Mouse (Mus musculus) right cerebral cortex, postnatal 10 days (tissue): ENCODE measurements around the gene Srpr.

Source experiments
- DNase-seq, 2 experiments: peaks; one replicate each; pipeline ENCODE4 v3.0.0; 2021; ENCODE audit warnings: low spot score in 2 of 2

Gene Srpr

DNA sequence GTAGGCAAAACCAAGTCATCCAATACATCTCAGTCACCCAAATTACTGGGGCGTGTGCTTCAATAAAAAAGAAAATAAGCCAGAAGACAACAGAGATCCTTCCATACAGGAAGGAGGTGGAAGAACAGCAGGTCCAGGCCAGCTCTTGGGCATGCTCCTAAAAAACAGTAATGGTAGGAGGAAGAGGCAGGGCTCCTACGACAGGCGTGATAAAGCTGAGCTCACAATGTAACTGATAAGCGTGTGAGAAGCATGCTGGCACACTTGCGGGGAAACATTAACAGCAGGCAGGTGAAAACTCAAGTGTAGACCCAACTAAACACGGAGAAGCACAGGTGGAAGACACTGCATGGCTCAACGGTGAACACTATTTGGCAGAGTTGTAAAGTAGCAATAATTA lies 57.4 kb downstream of the Srpr start:
- no peak for DNase-seq

DNA sequence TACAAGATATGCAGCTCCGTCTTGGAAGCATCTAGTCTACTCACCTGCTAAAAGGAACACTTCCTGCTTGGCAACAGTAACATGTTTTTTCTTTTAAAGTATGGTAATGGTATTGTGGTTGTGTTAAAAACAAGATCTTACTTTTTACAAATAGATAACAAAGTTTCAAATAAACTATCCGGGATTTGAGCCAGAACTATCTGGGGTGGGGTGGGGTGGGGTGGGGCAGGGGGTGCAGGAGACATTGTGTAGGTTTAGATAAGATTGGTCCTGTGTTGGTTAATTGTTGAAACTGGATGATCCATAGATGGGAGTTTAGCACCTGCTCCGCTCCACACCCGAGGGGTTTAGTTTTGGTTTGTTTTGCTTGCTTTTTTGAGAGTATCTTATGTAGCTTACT lies 62.4 kb downstream of the Srpr start:
- no peak for DNase-seq

DNA sequence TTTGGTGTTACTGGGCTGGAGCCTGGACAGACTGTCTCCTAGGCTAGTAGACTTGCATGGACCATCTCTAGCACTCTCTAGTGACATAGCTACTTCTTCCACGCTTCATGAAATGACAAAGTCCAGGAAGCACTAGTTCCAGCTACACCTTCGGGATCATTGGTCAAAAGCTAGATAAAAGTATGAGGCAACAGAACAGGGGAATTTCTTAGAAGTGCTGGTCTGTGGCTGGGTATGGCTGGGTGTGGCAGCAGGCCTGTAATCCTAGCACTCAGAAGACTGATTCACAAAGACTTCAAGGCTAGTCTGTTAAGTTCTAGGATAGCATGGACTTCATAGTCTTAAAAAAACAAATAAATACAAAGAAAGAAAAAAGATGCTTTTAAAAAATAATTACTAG lies 63.5 kb downstream of the Srpr start:
- DNase-seq = no peak

DNA sequence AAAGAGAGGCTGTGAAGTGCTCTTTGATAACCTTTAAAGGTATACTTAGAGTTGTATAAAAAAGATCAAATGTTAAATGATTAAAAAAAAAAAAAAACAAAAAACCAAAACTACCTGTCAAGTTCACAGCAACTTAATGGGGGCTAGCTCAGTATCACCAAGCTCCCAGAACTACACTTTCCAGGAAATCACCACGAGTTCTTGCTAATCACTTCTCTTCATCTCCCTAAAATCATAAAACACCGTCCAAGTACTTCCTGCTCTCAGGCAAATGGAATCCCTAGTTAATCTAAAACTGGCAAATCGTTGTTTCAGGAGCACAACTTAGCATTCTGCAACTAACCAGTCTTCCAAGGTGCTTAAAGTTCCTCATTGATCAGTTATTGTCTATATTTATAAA lies 64.5 kb downstream of the Srpr start:
- DNase-seq = no peak

DNA sequence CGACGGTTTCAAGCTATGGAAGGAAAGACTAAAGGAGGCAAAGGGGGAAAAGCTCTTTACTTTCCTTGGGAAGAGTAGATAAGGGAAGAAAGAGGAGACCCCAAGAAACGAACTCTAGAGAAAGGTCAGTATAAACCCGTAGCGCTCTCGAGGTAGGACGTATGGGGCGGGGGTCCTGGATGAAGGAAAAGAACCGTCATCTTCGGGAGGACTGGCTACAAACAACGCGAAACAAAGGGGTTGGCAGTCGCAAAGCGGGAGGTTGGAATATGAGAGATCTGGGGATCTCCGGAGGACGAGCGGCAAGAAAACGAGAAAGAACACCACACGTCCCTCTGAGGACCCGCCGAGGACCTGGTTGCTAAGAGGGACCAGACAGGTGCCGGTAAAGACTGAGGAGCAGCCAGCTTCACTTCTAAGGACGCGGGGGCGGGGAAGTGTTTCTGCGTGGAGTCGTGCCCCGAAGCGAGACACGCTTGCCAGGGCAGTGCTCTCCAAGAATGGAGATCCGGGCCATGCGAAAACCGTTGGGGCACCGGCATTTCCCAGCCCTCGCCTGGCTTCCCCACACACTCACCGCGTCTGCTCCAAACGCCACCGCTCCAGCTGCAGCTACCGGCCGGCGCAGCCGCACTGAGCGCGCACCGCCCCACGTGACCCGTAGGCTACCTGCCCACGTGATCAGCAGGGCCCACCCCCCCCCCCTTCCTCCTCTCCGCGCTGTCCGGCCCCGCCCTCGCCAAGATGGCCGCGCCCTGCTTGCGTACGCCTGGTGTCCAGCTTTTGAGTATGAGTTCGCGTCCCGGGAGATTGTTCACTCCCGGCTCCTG lies 67.4 kb downstream of the Srpr start, which contains the start of the genes Fam118b and Rpusd4:
TSS of gene Fam118b (minus strand) at position 660 of the 830 bp plus-strand sequence.
TSS of gene Rpusd4 (plus strand) at position 720 of the 830 bp plus-strand sequence.
- DNase-seq = peak; percentile 96

DNA sequence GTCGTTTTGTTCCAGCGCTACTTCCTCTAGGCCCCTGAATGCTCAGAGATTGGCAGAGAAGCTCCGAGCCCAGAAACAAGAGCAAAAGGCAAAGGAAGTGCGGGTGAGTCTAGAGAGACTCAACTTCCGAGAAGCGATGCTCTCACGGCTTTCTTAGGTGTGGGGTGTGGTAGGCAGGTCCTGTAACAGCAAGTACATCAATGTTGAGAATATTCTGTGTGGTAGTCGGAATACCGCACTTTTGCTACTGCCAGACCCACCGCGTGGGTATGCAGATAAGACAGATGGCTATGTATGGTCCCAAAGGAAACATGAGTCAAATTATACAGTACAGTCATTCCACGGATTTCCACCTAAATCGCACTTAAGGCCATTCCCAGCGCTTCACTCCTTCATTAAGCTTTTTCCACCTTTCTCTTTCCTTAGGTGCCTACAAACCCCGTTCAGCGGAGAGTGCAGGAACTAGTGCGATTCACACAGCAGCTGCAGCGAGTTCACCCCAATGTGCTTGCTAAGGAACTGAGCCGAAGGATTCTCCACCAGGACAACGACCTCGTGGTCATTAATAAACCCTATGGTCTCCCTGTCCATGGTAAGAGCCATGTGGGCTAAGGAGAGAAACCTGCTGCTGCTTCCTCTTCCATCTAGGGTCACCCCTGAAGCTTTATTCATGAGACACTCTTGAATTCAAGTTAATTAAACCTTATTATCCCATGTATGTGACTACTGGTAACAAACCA lies 68.2 kb downstream of the Srpr start:
- no peak for DNase-seq

DNA sequence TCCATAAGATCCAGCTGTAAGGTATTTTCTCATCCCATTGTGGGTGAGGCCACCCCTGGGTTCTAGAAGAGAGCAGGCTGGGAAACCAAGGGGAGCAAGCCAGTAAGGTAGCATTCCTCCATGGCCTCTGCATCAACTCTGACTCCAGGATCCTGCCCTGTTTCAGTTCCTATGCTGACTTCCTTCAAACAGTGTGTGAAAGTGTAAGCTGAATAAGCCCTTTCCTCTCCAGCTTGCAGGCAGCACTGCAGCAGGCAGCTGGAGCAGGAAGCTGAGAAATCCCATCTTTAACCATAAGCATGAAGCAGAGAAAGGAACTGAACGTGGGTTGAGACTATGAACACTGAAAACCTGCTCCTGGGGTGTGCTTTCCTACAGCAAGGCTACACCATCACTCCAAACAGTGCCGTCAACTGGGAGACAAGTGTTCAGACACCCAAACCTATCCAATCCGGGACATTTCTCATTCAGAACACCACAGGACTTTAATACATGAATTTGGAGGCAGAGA lies 77.9 kb downstream of the Srpr start:
- no peak for DNase-seq

DNA sequence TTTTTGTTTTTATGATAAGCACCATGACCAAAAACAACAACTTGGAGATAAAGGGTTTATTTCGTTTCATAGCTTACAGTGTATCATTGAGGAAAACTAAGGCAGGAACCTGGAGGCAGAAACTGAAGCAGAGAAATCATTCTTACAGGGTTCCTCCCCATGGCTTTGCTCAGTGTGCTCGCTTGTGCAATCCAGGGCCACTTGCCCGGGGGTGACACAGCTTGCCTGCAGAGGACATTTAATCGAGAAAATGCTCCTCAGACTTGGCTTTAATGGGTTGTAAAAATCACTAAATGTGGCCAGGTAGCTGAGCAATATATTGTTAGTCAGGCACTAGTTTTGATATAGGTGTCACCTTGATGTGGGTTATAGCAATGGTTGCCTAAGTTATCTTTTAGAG lies 78.5 kb downstream of the Srpr start:
- no peak for DNase-seq

DNA sequence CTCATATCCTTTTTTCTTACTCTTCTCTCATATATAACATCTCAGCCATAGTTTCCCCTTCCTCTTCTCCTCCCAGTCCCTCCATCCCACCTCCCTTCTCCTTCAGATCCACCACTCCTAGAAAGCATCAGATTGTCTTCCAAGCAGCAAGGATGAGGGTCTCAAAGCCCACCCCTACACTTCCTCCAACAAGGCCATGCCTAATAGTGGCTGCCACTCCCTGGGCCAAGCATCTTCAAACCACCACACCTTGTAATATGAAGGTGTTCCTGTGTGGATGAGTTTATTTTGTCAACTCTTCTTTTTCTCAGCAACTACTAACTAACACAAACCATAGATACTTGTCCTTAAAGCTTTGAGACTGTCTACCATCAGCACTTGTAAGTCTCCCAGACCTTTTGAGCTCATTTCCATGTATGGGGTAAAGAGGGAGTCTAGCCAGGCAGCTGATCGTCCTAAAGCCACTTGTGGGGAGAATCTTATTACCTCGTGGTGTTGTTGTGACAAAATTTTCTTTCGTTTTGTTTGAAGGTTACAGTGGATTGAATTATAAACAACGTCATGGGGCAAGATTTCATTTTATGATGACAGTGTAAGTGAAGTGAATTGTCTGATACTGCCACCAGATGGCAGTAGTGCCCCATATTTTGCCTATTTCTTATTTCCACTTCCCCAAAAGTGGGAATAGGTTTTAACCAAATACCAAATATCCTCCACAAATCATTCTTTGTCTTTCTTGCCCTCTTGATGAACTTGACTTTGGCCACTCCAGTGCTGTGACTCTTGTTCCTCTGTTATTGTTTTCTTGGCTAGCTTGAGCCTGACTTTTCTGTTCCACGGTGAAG lies 82.3 kb downstream of the Srpr start:
- DNase-seq = peak in 1 of 2 experiments; percentile 74

DNA sequence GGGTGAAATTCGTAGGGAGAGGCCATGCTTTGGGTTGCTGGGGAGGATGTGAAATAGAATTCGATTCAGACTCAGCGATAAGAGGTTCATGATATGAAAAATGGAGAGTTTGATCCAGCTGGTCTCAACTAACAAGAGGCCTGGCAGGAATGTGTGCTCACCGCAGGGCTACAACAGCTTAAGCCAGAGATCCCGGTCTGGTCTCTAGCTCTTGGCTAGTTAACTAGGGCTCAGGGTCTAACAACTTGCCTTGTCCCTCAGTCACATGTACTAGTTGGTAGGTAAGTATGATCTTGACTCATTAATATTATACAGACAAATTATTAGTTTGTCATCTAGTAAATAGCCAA lies 82.9 kb downstream of the Srpr start:
- no peak for DNase-seq

DNA sequence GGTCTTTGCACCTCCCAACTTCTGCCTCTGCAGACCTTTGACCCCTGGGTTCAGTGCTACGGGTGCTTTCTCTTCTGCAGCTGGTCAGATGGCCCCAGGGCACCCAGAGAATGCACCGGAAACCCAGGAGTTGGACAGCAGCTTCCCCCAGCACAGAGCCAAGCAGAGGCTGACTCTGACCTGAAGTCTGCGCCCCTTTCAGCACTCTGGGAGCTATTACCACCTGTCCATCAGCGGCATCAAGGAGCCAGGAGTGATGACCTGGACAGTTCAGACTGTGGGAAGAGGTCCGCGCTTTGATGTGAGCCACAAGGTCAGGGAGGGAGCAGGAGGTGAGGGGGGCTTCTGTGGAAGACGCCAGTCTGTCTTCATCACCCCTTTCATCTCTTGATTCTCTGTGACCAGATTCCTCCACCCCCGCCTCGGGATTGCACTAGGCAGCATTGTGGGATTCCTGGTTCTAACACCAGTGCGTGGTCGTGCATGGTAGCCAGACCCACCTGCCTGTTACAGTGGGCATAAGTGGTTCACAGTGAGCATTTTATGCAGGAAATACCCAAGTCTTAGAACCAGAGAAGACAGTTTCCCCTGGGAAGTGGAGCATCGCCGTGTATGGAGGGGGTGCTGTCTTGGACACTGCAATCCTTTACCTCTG lies 83.6 kb downstream of the Srpr start:
- DNase-seq = no peak

DNA sequence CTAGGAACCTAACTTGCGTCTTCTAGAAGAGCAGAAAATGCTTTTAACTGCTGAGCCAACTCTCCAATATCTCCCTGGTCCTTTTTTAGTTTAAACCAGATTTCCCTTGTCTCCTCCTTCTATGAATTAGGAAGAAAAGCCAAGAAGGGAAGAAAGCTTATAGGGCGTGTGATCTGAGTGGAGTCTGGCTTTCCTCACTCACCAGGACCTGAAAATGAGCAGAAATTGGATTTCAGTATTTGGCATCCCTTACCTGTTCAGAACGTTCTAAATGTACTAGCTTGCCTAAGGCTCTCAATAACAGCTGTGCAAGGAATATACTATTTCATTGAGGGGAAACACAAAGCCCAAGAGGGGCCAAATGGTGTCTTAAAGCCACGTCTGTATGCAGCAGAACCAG lies 84.4 kb downstream of the Srpr start:
- DNase-seq = no peak

DNA sequence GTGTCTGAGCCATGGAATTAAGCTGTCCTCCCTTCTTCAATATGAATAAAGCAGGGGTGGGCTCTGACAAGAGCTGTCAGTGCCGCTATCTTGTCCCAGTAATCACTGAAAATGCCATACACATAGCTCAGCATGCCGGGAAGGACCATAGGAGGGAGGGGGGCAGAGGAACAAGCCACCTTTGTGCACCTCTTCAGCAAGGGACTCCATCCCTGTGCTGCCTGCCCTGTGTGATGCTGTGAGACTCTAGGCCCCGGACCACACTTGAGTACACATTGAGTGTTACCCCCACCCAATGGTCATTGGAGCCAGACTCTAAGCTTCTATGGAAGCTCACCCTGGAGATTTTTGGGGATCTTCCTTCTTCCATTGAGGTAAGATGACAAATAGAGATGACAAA lies 86.4 kb downstream of the Srpr start:
- no peak for DNase-seq

DNA sequence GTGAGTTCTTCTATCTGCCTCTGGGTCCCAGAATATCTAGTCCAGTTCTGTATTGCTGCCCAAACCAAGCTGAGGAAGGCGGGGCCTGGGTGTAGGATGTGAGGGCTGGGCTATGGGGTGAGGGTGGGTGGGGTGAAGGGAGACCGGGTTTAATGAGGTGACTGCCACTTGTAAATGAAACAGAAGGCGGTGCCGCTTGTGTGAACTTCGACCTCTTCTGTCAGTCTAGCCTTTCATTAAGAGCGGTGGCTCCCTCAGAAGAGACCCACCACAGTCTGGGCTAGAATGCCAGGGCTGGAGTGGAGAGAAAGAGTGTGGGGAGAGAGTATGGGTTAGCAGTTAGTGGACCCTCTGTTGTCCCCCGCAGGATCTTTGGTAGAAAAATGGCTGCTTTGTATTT lies 90.0 kb downstream of the Srpr start:
- no peak for DNase-seq

DNA sequence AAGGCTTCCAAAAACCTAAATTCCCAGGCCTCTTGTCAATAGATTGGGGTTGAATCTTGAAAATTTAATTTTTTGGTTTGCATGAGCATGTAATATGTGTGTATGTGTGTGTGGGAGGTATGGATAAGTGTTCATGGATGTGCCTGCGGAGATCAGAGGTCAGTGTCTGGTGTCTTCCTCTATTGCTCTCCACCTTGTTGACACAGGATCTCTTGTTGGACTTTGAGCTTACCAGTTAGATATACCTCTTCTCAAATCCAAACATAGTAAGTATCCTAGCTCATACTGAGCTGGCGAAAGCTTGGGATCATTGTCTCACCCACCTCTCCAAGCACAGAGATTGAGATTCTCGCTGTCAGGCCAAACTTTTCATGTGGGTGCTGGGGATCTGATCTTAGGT lies 90.4 kb downstream of the Srpr start:
- no peak for DNase-seq

DNA sequence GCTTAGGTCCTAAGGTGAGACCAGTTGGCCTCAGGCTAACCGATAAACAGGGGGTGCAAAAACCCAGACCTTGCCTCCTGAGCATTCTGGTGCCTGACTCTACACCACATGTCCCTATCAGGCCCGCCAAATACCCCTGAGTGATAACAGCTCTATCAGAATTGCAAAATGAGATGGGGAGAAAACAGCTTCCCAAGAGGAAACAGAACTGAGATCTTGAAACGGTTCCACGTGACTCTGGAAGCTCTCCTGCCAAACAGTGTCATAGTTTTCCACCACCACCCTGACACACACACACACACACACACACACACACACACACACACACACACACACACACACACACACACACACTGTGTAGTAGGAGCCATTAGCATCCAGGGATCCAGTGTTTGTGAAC lies 90.9 kb downstream of the Srpr start:
- DNase-seq = no peak

DNA sequence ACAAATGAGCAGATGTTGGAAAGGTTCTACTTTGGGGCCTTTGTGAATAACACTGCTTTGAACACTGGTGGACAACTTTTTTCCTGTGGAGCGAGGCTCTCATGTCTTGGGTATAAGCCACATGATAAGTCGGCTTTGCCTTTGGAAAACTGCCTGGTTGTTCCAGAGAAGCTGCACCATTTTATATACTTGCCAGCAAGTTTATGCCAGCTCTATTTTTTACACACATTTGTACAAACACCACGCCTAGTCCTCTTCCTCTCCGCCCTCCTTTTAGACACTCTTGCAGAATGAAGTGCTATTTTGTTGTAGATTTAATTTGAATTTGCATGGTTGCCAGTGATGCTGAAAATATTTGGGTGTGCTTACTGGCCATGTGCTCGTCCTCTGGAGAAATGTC lies 93.5 kb downstream of the Srpr start:
- DNase-seq = no peak
